Mouse (Mus musculus): ENCODE measurements around the gene Gm6525.

GRCm38 (mm10) chr3:84189629-84190173 is 15.8 kb downstream of the Gm6525 start:
- TF ChIP-seq POLR2A (IDR thresholded peaks at IDR 0.05; ENCODE audit: control insufficient read depth, low read depth, low read length) (no peak), CTCF (IDR thresholded peaks at IDR 0.05; ENCODE audit: control insufficient read depth, insufficient read depth, insufficient replicate concordance, low read depth, low read length) (no peak)
